Comparison of ENCODE assay signal across 21 mouse cellular contexts in the genomic region with DNA sequence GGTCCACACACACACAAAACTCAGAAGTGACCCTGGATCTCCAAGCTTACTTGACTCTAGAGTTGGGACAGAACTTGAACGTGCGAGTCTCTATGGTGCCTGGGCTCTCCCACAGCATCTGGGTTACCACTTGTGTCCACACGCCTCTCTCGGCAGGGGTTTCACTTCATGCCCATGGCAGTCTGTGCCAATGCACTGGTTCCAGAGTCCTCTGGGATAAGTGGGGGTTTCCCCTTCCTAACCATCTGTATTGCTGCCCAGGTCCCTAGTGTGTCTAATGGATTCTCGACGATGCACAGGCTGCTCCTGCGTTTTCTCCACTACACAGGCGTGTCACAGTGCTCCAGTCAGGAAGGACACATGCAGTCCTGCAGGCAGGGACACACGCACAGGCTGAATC.
DNase-seq lines count a peak whose midpoint lies in the region; ATAC-seq lines count a peak whose summit lies in the region.
"Had no signal": no experiment of that assay in that cellular context is flagged by ENCODE, and none has a peak within 500 bp of the region (broad histone marks: within the 10 kb centered on the region; RNA-seq: fewer than 3 reads in every experiment).

No protein-coding gene starts in this region.

- no peak overlapping the region for H3K4me2 ChIP-seq in hindbrain, embryonic 15.5 days
- no peak overlapping the region for H3K4me2 ChIP-seq in hindbrain, embryonic 12.5 days (replicated peaks)
- no peak overlapping the region for H3K4me2 ChIP-seq in hindbrain, embryonic 16.5 days (ENCODE audit: low read length)
- H3K4me2 ChIP-seq: heart, embryonic 11.5 days; limb, embryonic 13.5 days; midbrain, embryonic 12.5 days had no signal

- no peak overlapping the region for H3K9ac ChIP-seq in hindbrain, embryonic 15.5 days
- no peak overlapping the region for H3K9ac ChIP-seq in hindbrain, embryonic 12.5 days
- H3K9ac ChIP-seq in hindbrain, embryonic 16.5 days (ENCODE audit: low read depth, low read length): no peak overlapping the region
- H3K9ac ChIP-seq: limb, embryonic 13.5 days; liver, embryonic 14.5 days; midbrain, embryonic 12.5 days had no signal

- peaks cover 61% of the 10 kb centered on the region for H3K4me1 ChIP-seq in hindbrain, embryonic 15.5 days (replicated peaks)
- H3K4me1 ChIP-seq in hindbrain, embryonic 12.5 days: peaks cover 39% of the 10 kb centered on the region
- H3K4me1 ChIP-seq in hindbrain, embryonic 16.5 days (ENCODE audit: control insufficient read depth, insufficient read depth, low read depth, low read length): peaks cover 42% of the 10 kb centered on the region
- H3K4me1 ChIP-seq: limb, embryonic 13.5 days had no signal

- ATAC-seq in hindbrain, embryonic 15.5 days (ENCODE audit: low FRiP score, low read depth): no peak
- no peak for ATAC-seq in hindbrain, embryonic 12.5 days (ENCODE audit: low FRiP score)
- ATAC-seq in hindbrain, embryonic 16.5 days: no peak
- ATAC-seq: activated CD4-positive, CD25-positive, alpha-beta regulatory T cell, adult 4 months; lung, postnatal 0 days had no signal

- no peak overlapping the region for H3K4me3 ChIP-seq in hindbrain, embryonic 15.5 days
- H3K4me3 ChIP-seq in hindbrain, embryonic 12.5 days: no peak overlapping the region
- H3K4me3 ChIP-seq in hindbrain, embryonic 16.5 days (ENCODE audit: low read length): no peak overlapping the region
- H3K4me3 ChIP-seq: embryonic facial prominence, embryonic 10.5 days; limb, embryonic 13.5 days; midbrain, embryonic 12.5 days had no signal

- no peaks in the 10 kb centered on the region for H3K36me3 ChIP-seq in hindbrain, embryonic 15.5 days
- no peaks in the 10 kb centered on the region for H3K36me3 ChIP-seq in hindbrain, embryonic 12.5 days
- H3K36me3 ChIP-seq in hindbrain, embryonic 16.5 days (ENCODE audit: control insufficient read depth, insufficient read depth, low read length): no peaks in the 10 kb centered on the region
- H3K36me3 ChIP-seq: embryonic facial prominence, embryonic 10.5 days; G1E; limb, embryonic 13.5 days; midbrain, embryonic 12.5 days had no signal

- WGBS in hindbrain, embryonic 15.5 days: 49% methylated on average over 9 of the region's 9 CpGs
- 71% methylated on average over 9 of the region's 9 CpGs for WGBS in hindbrain, embryonic 12.5 days
- 52% methylated on average over 9 of the region's 9 CpGs for WGBS in hindbrain, embryonic 16.5 days

- H3K9me3 ChIP-seq in hindbrain, embryonic 15.5 days: no peaks in the 10 kb centered on the region
- no peaks in the 10 kb centered on the region for H3K9me3 ChIP-seq in hindbrain, embryonic 12.5 days (replicated peaks)
- no peaks in the 10 kb centered on the region for H3K9me3 ChIP-seq in hindbrain, embryonic 16.5 days (ENCODE audit: control insufficient read depth, low read length)
- H3K9me3 ChIP-seq: embryonic facial prominence, embryonic 10.5 days; limb, embryonic 13.5 days; midbrain, embryonic 12.5 days had no signal

- no peaks in the 10 kb centered on the region for H3K27me3 ChIP-seq in hindbrain, embryonic 15.5 days
- H3K27me3 ChIP-seq in hindbrain, embryonic 12.5 days: no peaks in the 10 kb centered on the region; the same call in 1 of the 2 replicates
- H3K27me3 ChIP-seq in hindbrain, embryonic 16.5 days (replicated peaks; ENCODE audit: control insufficient read depth, insufficient read depth, low read length): no peaks in the 10 kb centered on the region
- H3K27me3 ChIP-seq: limb, embryonic 13.5 days; midbrain, embryonic 12.5 days had no signal

- DNase-seq in cerebellum, adult 9-10 months: peak; percentile 71
- DNase-seq in cerebellum, adult 18-20 months: no peak
- DNase-seq in cerebellum, postnatal 14 days: peak; percentile 48 to 61
- DNase-seq in adrenal gland, adult (ENCODE audit: inconsistent age in 2 of 2, low spot score in 1 of 2): no peak
- DNase-seq: adrenal gland, postnatal 14 days; heart, postnatal 10 days; kidney, adult 2 months; kidney, postnatal 10 days; right cerebral cortex, postnatal 25 days; thymus, postnatal 36 days had no signal

- peak overlapping the region; percentile 48; the same call in 1 of the 2 replicates for H3K27ac ChIP-seq in hindbrain, embryonic 15.5 days (replicated peaks)
- no peak overlapping the region for H3K27ac ChIP-seq in hindbrain, embryonic 12.5 days
- peak overlapping the region; percentile 54; the same call in 1 of the 2 replicates for H3K27ac ChIP-seq in hindbrain, embryonic 16.5 days (ENCODE audit: low read depth, low read length)
- H3K27ac ChIP-seq: embryonic facial prominence, embryonic 10.5 days; limb, embryonic 13.5 days; liver, embryonic 14.5 days; midbrain, embryonic 12.5 days had no signal

Comparison
In these comparisons a context has a peak if more than half of its experiments do, and no peak if none do; other contexts are left out.
1. DNase-seq: peak in cerebellum, adult 9-10 months (single experiment) and cerebellum, postnatal 14 days (2 of 2); none in cerebellum, adult 18-20 months (0 of 2) and adrenal gland, adult (0 of 2).